Mouse (Mus musculus) brown adipose tissue, adult 24 weeks (tissue): Measurements from ENCODE around the gene Ttc23. TPM values are rescaled to one million over a fixed set of nuclear protein-coding genes. Genes with fewer than 3 reads are reported as not detected.

Experiments
- H3K27ac ChIP-seq: fragments of 200-500 bp; replicated peaks from 2 replicates; pipeline ENCODE4 v1.5.1; 2012; ENCODE audit warnings: low read depth, mild to moderate bottlenecking, low read length
- H3K4me1 ChIP-seq: fragments of 200-500 bp; 2 replicates; pipeline ENCODE4 v1.6.1; 2012; ENCODE audit warnings: low read length, mixed read lengths; ENCODE audit not compliant: control insufficient read depth, insufficient read depth, insufficient read length
- H3K4me3 ChIP-seq: fragments of 200-500 bp; 2 replicates; pipeline ENCODE4 v1.5.1; 2012; ENCODE audit warnings: low read depth, mild to moderate bottlenecking, low read length, moderate library complexity; ENCODE audit not compliant: insufficient read depth
- polyA plus RNA-seq: library from polyadenylated mRNA; stranded (reverse); fragments of >200 nt; gene quantifications from 2 replicates; pipeline ENCODE4 v1.2.4, GENCODE M21; 2012; ENCODE audit not compliant: missing spikeins, insufficient read depth, insufficient read length

Ttc23 gene
- polyA plus RNA-seq, 1 experiment: 16.1 TPM

DNA sequence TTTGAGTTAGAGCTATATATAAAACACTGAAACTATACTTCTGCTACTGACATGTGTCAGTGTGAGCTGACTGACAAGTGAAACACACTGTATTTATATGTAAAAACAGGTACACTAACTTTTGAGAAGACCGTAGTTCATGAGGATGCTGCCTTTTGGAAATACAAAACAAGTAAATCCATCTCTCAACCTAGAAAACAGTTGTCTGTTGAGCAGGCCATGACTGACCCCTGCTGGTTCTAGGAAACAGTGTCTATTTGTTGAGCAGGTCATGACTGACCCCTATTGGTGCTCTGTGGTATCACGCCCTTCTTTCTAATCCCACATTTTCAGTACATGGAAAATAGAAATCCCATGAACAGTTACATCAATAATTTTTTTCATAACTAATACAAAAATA is 16.4 kb upstream of the Ttc23 start:
- H3K4me1 ChIP-seq: no peaks in the 10 kb centered on the region
- no peak overlapping the region for H3K4me3 ChIP-seq
- no peak overlapping the region for H3K27ac ChIP-seq

DNA sequence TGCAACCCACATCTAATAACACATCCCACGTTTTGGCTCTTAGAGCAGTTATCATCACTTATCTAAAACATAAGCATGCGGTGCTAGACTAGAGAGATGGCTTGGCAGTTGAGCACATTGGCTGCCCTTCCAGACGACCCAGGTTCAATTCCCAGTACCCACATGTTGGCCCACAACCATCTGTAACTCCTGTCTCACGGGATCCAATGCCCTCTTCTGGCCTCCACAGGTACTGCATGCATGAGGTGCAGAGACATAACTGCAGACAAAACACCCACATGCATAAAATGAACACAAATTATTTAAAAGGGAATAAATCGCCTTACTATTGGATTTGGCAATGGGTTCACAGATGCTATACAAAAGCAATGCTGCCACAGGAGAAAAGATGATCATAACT is 14.8 kb upstream of the Ttc23 start:
- no peak overlapping the region for H3K4me3 ChIP-seq
- H3K27ac ChIP-seq: no peak overlapping the region
- H3K4me1 ChIP-seq: no peaks in the 10 kb centered on the region

DNA sequence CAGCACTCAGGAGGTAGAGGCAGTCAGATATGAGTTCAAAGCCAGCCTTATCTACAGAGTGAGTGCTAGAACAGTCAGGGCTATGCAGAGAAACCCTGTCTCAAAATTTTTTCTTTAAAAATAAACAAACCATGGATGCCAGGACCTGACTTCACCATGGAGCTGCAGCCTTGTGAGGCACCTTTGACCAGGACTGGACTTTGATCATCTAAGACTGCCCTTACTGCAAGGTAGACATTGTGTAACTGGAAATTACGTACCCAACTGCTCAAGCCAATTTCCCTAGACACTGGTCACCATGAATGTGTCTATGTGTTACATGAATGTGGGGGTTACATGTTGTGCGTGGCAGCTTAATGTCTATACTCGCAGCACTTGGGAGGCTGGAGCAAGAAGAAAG is 13.0 kb upstream of the Ttc23 start:
- peaks cover 3% of the 10 kb centered on the region; the same call in 1 of the 2 replicates for H3K4me1 ChIP-seq
- no peak overlapping the region for H3K4me3 ChIP-seq
- no peak overlapping the region for H3K27ac ChIP-seq

DNA sequence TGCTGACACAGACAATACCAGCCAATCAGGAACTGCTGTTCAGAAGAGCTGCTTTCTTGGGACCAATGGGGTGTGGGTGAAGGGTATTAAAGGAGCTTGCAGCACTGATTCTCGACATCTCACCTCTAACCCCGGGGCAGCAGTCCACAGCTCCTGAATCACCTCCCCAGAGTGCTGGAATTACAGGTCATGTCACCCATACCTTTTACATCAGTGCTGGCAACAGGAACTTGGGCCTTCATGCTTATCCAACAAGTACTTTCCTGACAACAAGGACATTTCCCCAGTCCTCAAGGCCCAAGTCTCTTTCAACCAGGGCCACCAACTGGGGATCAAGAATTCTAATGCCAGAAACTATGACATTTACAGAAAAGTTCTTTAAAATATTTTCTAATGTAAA is 11.0 kb upstream of the Ttc23 start:
- Histone ChIP-seq H3K27ac (no peak overlapping the region), H3K4me1 (peaks cover 3% of the 10 kb centered on the region; the same call in 1 of the 2 replicates), H3K4me3 (no peak overlapping the region)

DNA sequence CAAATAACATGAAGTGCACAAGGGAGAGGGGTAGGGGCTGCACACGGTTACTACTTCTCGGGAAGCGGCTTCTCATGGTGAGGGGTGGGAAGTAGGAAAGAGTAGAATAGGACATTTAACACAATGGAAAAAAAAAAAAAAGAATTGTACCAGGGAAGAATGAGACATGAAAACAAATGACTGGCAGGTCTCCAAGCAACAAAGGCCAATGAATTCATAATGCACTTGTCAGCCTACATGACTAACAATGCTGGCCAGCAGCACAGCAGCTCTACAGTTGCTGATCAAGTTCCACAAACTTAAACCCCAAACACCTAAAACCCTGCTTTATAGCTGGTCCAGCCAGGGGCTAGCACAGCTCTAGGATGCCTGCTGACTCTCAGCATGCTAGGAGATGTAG is 8.2 kb upstream of the Ttc23 start:
- Histone ChIP-seq H3K4me3 (no peak overlapping the region), H3K27ac (no peak overlapping the region), H3K4me1 (peaks cover 3% of the 10 kb centered on the region; the same call in 1 of the 2 replicates)

DNA sequence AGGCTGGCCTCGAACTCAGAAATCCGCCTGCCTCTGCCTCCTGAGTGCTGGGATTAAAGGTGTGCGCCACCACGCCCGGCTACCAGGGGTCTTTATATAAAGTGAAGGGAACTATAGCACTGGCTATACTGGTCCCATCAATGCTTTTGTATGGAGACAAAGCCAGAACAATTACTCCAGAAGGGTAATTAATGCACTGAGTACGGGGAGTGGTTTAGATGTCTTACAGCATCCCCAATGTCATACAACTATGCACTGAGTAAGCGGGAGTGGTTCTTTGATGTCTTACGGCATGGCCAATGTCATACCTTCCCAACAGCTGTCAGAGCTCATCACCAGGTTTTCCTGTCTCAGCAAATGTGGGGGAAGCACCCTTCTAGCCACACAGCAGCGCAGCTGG is 4.3 kb upstream of the Ttc23 start:
- H3K4me3 ChIP-seq: no peak overlapping the region
- peaks cover 3% of the 10 kb centered on the region; the same call in 1 of the 2 replicates for H3K4me1 ChIP-seq
- H3K27ac ChIP-seq: no peak overlapping the region

DNA sequence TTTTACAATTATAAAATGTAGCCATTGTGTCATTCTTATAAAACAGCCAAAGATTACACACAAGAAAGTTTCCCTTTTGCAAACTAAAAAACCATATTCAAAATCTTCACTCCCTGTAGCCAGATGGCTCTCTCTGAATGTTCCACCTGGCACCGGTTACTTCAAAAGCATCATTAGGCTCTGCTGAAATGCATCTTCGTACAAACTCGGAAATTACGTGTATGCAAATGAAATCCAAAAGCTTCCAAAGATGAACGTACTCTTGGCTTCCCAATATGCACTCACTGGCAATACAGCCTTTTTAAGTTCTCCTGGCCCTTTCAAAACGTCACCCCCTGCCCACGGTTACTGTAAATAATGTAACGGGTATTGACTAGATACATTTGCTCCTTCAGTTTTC is 2.9 kb upstream of the Ttc23 start:
- H3K27ac ChIP-seq: no peak overlapping the region
- H3K4me3 ChIP-seq: peak overlapping the region; percentile 32; the same call in 1 of the 2 replicates
- 0 out of 2 replicates have a peak, but pooled peaks cover 2% of the 10 kb centered on the region for H3K4me1 ChIP-seq

DNA sequence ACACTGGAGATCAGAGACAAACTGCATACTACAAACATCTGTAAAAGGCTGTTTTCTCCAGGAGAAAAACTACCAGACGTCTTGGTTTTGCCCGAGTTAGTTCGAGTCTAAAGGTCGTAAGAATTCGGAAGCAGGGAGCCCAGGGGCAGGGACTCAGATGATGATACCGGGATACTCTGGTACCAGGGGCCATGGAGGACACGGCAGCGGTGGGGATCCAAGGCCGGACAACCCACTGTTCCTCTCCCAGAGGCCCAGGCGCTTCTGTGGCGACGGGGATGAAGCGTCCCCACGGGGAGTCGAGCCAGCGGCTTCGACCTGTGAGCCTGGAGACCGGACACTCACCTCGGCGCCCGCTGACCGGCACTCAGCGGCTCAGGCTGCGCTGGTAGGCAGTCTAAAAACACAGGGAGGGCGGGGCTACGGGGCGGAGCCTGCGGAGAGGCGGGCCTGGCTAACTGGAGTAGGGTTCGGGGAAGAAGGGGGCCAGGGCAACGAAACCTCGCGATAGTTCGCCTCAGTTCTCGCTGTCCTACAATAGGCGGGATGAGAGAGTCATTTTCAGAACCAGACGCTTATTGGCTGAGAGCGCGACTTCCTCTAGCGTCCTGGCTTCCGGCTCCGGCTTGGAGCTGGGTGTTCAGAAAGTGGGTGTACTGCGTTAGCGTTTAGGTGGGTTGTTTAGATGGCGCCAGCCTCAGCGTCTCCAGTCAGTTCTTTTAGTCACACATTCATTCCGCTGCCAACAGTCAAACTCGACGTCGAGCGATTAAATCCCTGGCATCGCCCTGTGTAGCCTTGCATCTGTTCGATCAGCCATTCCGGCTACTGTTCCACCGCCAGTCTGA is 2.2 kb upstream of the Ttc23 start, which contains the start of gene Lrrc28:
TSS of gene Lrrc28 (minus strand) at position 436 of the 848 bp plus-strand sequence.
- peak within 1 kb of the TSS; percentile 92 for H3K27ac ChIP-seq
- 0 out of 2 replicates have a peak, but pooled peaks cover 4% of the 10 kb centered on the region for H3K4me1 ChIP-seq
- peak within 1 kb of the TSS; percentile 89 for H3K4me3 ChIP-seq

DNA sequence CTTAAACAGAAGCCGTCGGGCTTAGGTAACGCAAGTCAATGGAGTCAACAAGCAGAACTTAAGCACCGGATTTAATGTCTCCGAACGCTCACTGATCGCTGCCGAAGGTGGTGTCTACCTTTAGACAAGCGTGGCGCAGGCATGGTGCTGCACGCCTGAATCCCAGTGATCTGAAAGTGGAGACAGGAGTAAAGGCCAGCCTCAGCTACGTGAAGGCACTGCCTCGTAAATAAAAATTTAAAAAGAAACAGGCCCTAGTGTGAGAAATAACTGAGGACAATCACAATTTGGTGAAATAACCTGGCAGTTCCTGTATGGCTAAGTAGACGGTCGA is 1.6 kb upstream of the Ttc23 start:
- H3K27ac ChIP-seq: peak overlapping the region; percentile 92
- peak overlapping the region; percentile 89 for H3K4me3 ChIP-seq
- H3K4me1 ChIP-seq: 0 out of 2 replicates have a peak, but pooled peaks cover 5% of the 10 kb centered on the region

DNA sequence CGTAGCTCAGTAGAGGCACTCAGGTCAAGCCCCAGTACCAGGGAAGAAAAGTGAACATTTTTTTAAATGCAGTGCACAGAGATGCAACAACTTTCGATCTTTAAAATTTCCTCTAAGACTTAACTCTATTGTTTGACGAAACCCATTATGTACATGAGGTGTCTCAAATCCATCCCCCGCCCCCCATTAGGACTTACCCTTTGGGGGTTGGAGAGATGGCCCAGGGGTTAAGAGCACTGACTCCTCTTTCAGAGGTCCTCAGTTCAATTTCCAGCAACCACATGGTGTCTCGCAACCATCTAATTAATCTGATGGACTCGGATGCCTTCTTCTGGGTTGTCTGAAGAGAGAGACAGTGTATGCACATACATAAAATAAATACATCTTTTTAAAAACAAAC is 1.1 kb upstream of the Ttc23 start:
- H3K4me1 ChIP-seq: 0 out of 2 replicates have a peak, but pooled peaks cover 5% of the 10 kb centered on the region
- H3K27ac ChIP-seq: peak overlapping the region; percentile 92
- H3K4me3 ChIP-seq: peak overlapping the region; percentile 89

DNA sequence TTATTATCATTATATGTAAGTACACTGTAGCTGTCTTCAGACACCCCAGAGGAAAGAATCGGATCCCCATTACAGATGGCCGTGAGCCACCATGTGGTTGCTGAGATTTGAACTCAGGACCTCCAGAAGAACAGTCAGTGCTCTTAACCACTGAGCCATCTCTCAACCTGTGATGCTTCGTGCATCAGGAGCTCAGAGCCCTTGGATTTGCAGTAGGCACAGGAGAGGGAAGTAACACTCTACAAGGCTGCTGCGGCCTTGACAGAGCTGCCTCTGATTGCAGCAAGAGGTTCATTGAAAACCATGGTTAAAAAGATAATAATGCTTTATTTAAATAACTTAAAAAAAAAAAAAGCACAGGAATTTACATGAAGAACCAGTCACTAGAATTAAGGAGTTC is 1.2 kb downstream of the Ttc23 start:
- Histone ChIP-seq H3K4me1 (0 out of 2 replicates have a peak, but pooled peaks cover 5% of the 10 kb centered on the region), H3K27ac (no peak overlapping the region), H3K4me3 (no peak overlapping the region)

DNA sequence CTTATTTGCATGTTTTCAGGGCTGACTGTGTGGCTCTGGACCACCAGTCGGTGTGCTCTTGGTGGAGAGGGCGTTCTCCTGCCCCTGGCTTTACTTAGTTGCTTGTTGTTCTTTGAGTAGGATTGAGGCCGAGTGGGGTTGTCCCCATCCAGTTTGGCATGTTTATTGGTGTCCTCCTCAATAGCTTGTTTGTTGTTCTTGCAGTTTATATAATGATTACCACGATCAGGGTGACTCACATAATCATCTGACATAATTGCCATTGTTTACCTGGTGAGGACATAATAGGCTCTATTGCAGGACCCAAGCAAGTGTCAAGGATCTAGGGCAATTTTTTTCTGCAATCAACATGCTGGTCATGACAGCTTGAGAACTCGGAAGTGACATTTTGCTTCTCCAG is 5.0 kb downstream of the Ttc23 start:
- no peak overlapping the region for H3K27ac ChIP-seq
- H3K4me1 ChIP-seq: peaks cover 9% of the 10 kb centered on the region; the same call in 1 of the 2 replicates
- H3K4me3 ChIP-seq: no peak overlapping the region

DNA sequence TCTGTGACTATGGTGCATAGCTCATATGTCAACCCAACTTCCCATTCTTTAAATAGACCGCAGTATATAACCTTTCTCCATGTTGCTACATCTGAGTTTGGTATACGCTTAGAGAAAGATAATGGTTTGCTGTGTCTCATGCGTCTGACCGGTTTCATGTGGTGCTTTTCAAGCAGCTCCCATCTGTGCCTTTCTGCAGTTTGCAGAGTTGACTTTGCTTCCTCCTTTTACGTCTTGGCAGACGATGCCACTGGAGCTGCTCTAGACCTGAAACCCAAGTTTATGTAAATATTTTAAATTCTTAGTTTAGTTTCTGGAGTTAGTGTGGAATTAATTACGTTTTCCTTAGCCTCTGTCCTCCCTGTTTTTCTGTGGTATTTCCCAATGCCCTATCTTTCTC is 7.5 kb downstream of the Ttc23 start:
- H3K4me3 ChIP-seq: no peak overlapping the region
- H3K27ac ChIP-seq: no peak overlapping the region
- H3K4me1 ChIP-seq: peaks cover 7% of the 10 kb centered on the region; the same call in 1 of the 2 replicates

DNA sequence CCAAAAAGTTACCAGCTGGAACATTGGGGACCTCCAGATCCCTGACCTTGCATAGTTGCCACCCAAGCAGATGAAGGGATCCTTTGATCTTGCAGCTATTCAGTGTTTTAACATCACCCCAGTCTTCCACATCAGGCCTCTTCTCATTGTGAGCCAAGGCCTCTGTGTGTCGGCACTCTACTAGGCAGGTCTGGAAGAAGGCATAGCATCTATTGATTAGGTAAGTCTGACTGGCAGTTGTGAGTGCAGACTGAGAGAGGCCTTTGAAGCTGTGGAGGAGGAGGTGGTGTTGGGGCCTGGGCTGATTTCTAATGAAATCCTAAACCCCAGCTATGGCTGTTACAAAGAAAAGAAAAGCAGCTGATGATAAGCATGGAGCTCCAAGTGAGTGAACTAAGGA is 8.0 kb downstream of the Ttc23 start:
- Histone ChIP-seq H3K27ac (no peak overlapping the region), H3K4me1 (peaks cover 4% of the 10 kb centered on the region; the same call in 1 of the 2 replicates), H3K4me3 (no peak overlapping the region)

DNA sequence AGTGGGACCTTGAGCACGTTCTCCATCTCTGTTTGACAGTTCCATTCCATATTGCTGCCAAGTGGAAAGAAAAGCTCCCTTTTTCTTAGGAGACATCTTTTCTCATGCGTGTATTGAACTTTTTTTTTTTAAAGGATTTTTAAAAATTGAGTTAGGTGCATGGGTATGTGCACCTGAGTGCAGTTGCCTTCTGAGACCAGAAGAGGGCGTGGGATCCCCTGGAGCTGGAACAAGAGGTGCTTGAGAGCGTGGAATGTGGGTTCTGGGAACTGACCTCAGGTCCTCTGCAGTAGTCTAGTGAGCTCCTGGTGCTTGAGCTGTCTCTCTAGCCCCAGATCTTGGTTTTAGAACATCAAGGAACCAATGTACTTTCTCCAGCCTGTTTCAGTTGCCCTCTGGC is 10.9 kb downstream of the Ttc23 start:
- H3K4me1 ChIP-seq: peaks cover 4% of the 10 kb centered on the region; the same call in 1 of the 2 replicates
- no peak overlapping the region for H3K27ac ChIP-seq
- no peak overlapping the region for H3K4me3 ChIP-seq

DNA sequence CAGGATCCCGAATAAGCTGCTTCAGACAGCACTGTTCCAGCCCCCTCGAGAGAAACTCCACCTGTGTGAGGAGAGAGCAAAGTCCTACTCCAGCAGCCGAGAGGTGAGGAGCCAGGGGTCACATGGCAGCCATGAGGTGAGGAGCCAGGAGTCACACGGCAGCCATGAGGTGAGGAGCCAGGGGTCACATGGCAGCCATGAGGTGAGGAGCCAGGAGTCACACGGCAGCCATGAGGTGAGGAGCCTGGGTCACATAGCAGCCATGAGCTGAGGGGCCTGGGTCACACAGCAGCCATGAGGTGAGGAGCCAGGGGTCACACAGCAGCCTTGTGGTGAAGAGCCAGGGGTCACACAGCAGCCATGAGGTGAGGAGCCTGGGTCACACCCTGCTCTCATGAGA is 15.2 kb downstream of the Ttc23 start:
- Histone ChIP-seq H3K27ac (no peak overlapping the region), H3K4me1 (no peaks in the 10 kb centered on the region), H3K4me3 (no peak overlapping the region)
